Mouse (Mus musculus): ENCODE results near the gene Lrch4. TPM values are rescaled to one million over a fixed set of nuclear protein-coding genes. Genes with fewer than 3 reads are reported as not detected.

Lrch4 gene
- polyA plus RNA-seq (2017; shearing (Covaris generic)), result 214 TPM

GRCm38 (mm10) chr5:137628498-137629305 lies at the start of gene Lrch4, which contains the start of the genes Fbxo24 and Gm20605:
Gene Lrch4 (plus strand): TSS chr5:137629121.
Gene Fbxo24 (minus strand): TSS chr5:137629002.
Gene Gm20605 (plus strand): TSS chr5:137629175.

GRCm38 (mm10) chr5:137600619-137601364 lies 28.1 kb upstream of the Lrch4 start, which contains the start of gene Mospd3:
Gene Mospd3 (minus strand): TSS chr5:137601058.

GRCm38 (mm10) chr5:137613550-137613949 lies 15.4 kb upstream of the Lrch4 start, which contains the start of gene Pcolce:
Gene Pcolce (minus strand): TSS chr5:137613784.

GRCm38 (mm10) chr5:137641054-137641453 lies 12.1 kb downstream of the Lrch4 start, which contains the start of gene Sap25:
Gene Sap25 (plus strand): TSS chr5:137641334.

GRCm38 (mm10) chr5:137645652-137646091 lies 16.8 kb downstream of the Lrch4 start, which contains the start of gene Irs3:
Gene Irs3 (minus strand): TSS chr5:137645714.

GRCm38 (mm10) chr5:137684294-137685123 lies 55.6 kb downstream of the Lrch4 start, which contains the start of gene Agfg2:
Gene Agfg2 (minus strand): TSS chr5:137684726.

Other genes with a start within 250 kb of the Lrch4 start
- gene Zan, start 152.1 kb upstream of the Lrch4 start, polyA plus RNA-seq (2017; shearing (Covaris generic)), result 0.09 TPM
- 23.4 TPM for gene Pop7, start 126.6 kb upstream of the Lrch4 start, polyA plus RNA-seq (2017; shearing (Covaris generic))
- gene Gigyf1, start 110.6 kb upstream of the Lrch4 start, polyA plus RNA-seq (2017; shearing (Covaris generic)), result 20.3 TPM
- gene Epo, start 95.9 kb upstream of the Lrch4 start, polyA plus RNA-seq (2017; shearing (Covaris generic)), result not detected
- gene Gnb2, start 95.6 kb upstream of the Lrch4 start, polyA plus RNA-seq (2017; shearing (Covaris generic)), result 247 TPM
- gene Actl6b, start 75.6 kb upstream of the Lrch4 start, polyA plus RNA-seq (2017; shearing (Covaris generic)), result not detected
- not detected for gene Tfr2, start 59.3 kb upstream of the Lrch4 start, polyA plus RNA-seq (2017; shearing (Covaris generic))
- gene Mospd3, start 28.1 kb upstream of the Lrch4 start, polyA plus RNA-seq (2017; shearing (Covaris generic)), result 47.7 TPM
- 0.59 TPM for gene Pcolce, start 15.3 kb upstream of the Lrch4 start, polyA plus RNA-seq (2017; shearing (Covaris generic))
- gene Fbxo24, start 119 bp upstream of the Lrch4 start, polyA plus RNA-seq (2017; shearing (Covaris generic)), result not detected
- 36.7 TPM for gene Gm20605, start 54 bp downstream of the Lrch4 start, polyA plus RNA-seq (2017; shearing (Covaris generic))
- gene Sap25, start 12.2 kb downstream of the Lrch4 start, polyA plus RNA-seq (2017; shearing (Covaris generic)), result 60.5 TPM
- not detected for gene Irs3, start 16.6 kb downstream of the Lrch4 start, polyA plus RNA-seq (2017; shearing (Covaris generic))
- gene Agfg2, start 55.6 kb downstream of the Lrch4 start, polyA plus RNA-seq (2017; shearing (Covaris generic)), result 16.2 TPM
- gene Nyap1, start 112.5 kb downstream of the Lrch4 start, polyA plus RNA-seq (2017; shearing (Covaris generic)), result 0.52 TPM
- gene Tsc22d4, start 116.6 kb downstream of the Lrch4 start, polyA plus RNA-seq (2017; shearing (Covaris generic)), result 156 TPM
- 51.7 TPM for gene Ppp1r35, start 149.7 kb downstream of the Lrch4 start, polyA plus RNA-seq (2017; shearing (Covaris generic))
- gene Mepce, start 158.5 kb downstream of the Lrch4 start, polyA plus RNA-seq (2017; shearing (Covaris generic)), result 69.2 TPM
- 11.0 TPM for gene Zcwpw1, start 158.7 kb downstream of the Lrch4 start, polyA plus RNA-seq (2017; shearing (Covaris generic))
- 0.32 TPM for gene Pilra, start 207.2 kb downstream of the Lrch4 start, polyA plus RNA-seq (2017; shearing (Covaris generic))
- gene Pilrb1, start 229.0 kb downstream of the Lrch4 start, polyA plus RNA-seq (2017; shearing (Covaris generic)), result not detected
- 0.31 TPM for gene Pilrb2, start 242.7 kb downstream of the Lrch4 start, polyA plus RNA-seq (2017; shearing (Covaris generic))

All from effector memory CD4-positive, alpha-beta T cell, adult 5 months (primary cell).